Mouse (Mus musculus) liver, postnatal 0 days (tissue): ENCODE results near the gene Nat14.

Experiments
- CTCF ChIP-seq: sonication (generic); IDR thresholded peaks from 2 replicates; pipeline ENCODE4 v1.5.1; 2016; ENCODE audit warnings: antibody characterized with exemption, low read depth
- EP300 ChIP-seq: IDR thresholded peaks from 2 replicates; pipeline ENCODE4 v1.6.1; 2016; ENCODE audit warnings: antibody characterized with exemption, low read depth, mild to moderate bottlenecking

GRCm38 (mm10) chr7:4886680-4887079, 35.1 kb upstream of the Nat14 start:
- no peak for TF ChIP-seq CTCF
- TF ChIP-seq EP300, result no peak
